Comparison of ENCODE assay signal across 9 mouse cellular contexts in the genomic region with DNA sequence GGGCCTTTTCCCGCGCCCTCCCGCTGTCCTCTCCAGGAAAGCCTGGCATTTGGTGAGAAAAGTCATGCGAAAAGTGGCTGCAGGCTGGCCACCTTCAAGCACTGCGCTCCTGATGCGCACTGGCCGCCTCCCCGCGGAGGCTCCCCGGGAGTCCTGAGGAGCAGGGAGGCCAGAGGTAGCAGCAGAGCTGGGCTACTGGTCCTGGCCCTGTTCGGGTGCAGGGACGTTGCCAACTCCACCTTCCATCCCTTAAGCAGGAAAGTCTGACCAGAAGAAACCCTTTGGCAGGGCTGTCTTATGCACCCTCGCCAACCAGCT. TPM values are rescaled to one million over a fixed set of nuclear protein-coding genes. Genes with fewer than 3 reads are reported as not detected.
DNase-seq lines count a peak whose midpoint lies in the region; ATAC-seq and TF ChIP-seq lines count a peak whose summit lies in the region.
"Had no signal": no experiment of that assay in that cellular context is flagged by ENCODE, and none has a peak within 500 bp of the region (broad histone marks: within the 10 kb centered on the region; RNA-seq: fewer than 3 reads in every experiment).

No protein-coding gene starts in this region.

- H3K27me3 ChIP-seq in heart, embryonic 14.5 days (ENCODE audit: control insufficient read depth, insufficient read depth, low read length), result peaks cover 36% of the 10 kb centered on the region
- peaks cover 20% of the 10 kb centered on the region for H3K27me3 ChIP-seq in embryonic facial prominence, embryonic 11.5 days (ENCODE audit: control insufficient read depth, insufficient read depth, low read length)
- H3K27me3 ChIP-seq in intestine, postnatal 0 days (replicated peaks; ENCODE audit: control insufficient read depth, insufficient read depth, low read length), result peaks cover 12% of the 10 kb centered on the region; the same call in 1 of the 2 replicates
- H3K27me3 ChIP-seq in neural tube, embryonic 15.5 days (replicated peaks), result peaks cover 17% of the 10 kb centered on the region

- H3K36me3 ChIP-seq in heart, embryonic 14.5 days (ENCODE audit: control insufficient read depth, insufficient read depth, low read length), result no peaks in the 10 kb centered on the region
- no peaks in the 10 kb centered on the region for H3K36me3 ChIP-seq in embryonic facial prominence, embryonic 11.5 days (replicated peaks; ENCODE audit: control insufficient read depth, insufficient read depth, low read depth, low read length)
- no peaks in the 10 kb centered on the region for H3K36me3 ChIP-seq in intestine, postnatal 0 days (ENCODE audit: control insufficient read depth, insufficient read depth)
- no peaks in the 10 kb centered on the region for H3K36me3 ChIP-seq in neural tube, embryonic 15.5 days

- H3K4me3 ChIP-seq in heart, embryonic 14.5 days (ENCODE audit: control insufficient read depth in 1 of 2, insufficient read depth in 1 of 2, low read depth in 1 of 2, low read length in 2 of 2), result peak overlapping the region; percentile 43 to 55
- H3K4me3 ChIP-seq in embryonic facial prominence, embryonic 11.5 days (ENCODE audit: low read depth, low read length), result peak overlapping the region; percentile 49
- peak overlapping the region; percentile 47 for H3K4me3 ChIP-seq in intestine, postnatal 0 days (ENCODE audit: low read depth, low read length)
- peak overlapping the region; percentile 63 for H3K4me3 ChIP-seq in neural tube, embryonic 15.5 days (replicated peaks)

- ATAC-seq in heart, embryonic 14.5 days (ENCODE audit: insufficient number of reproducible peaks, insufficient read depth, low FRiP score, low read depth), result no peak
- no peak for ATAC-seq in embryonic facial prominence, embryonic 11.5 days (replicated peaks; ENCODE audit: insufficient number of reproducible peaks, low FRiP score, low TSS enrichment, low read depth)
- no peak for ATAC-seq in intestine, postnatal 0 days
- peak; percentile 32 for ATAC-seq in neural tube, embryonic 15.5 days (ENCODE audit: low FRiP score)

- no peak overlapping the region for H3K27ac ChIP-seq in heart, embryonic 14.5 days (replicated peaks in 1 of 2; ENCODE audit: control insufficient read depth in 1 of 2, insufficient read depth in 1 of 2, low read depth in 2 of 2, low read length in 2 of 2)
- H3K27ac ChIP-seq in embryonic facial prominence, embryonic 11.5 days (replicated peaks; ENCODE audit: low read depth, low read length), result no peak overlapping the region
- no peak overlapping the region for H3K27ac ChIP-seq in intestine, postnatal 0 days (ENCODE audit: low read depth, low read length)
- no peak overlapping the region for H3K27ac ChIP-seq in neural tube, embryonic 15.5 days (replicated peaks)
- H3K27ac ChIP-seq: macrophage had no signal

- TF ChIP-seq CTCF in intestine, postnatal 0 days (IDR thresholded peaks at IDR 0.05; ENCODE audit: low read depth), result no peak

- no peaks in the 10 kb centered on the region for H3K9me3 ChIP-seq in heart, embryonic 14.5 days (ENCODE audit: control insufficient read depth, low read length)
- no peaks in the 10 kb centered on the region for H3K9me3 ChIP-seq in embryonic facial prominence, embryonic 11.5 days (replicated peaks; ENCODE audit: control insufficient read depth, low read length)
- no peaks in the 10 kb centered on the region for H3K9me3 ChIP-seq in intestine, postnatal 0 days (ENCODE audit: control insufficient read depth)
- H3K9me3 ChIP-seq in neural tube, embryonic 15.5 days (replicated peaks), result no peaks in the 10 kb centered on the region

- intact Hi-C loops in heart, postnatal 25 days (cut with DNase I), result no loop called here

- 4% methylated on average over 13 of the region's 13 CpGs for WGBS in heart, embryonic 14.5 days
- 5% methylated on average over 13 of the region's 13 CpGs for whole genome bisulfite sequencing in embryonic facial prominence, embryonic 11.5 days
- 11% methylated on average over 13 of the region's 13 CpGs for WGBS in intestine, postnatal 0 days
- WGBS in neural tube, embryonic 15.5 days, result 5% methylated on average over 13 of the region's 13 CpGs

- no peak for DNase-seq in heart, postnatal 25 days (ENCODE audit: low spot score)
- DNase-seq in ZHBTc4 (ENCODE audit: low read depth, low spot score), result peak; percentile 39
- peak; percentile 15 for DNase-seq in embryonic facial prominence, embryonic 11.5 days (ENCODE audit: low spot score)
- DNase-seq in natural killer cell, adult 2 months (ENCODE audit: low spot score in 2 of 2), result no peak
- no peak for DNase-seq in gastrocnemius, postnatal 4 days (ENCODE audit: low spot score in 2 of 2)

- H3K4me1 ChIP-seq in heart, embryonic 14.5 days (ENCODE audit: control insufficient read depth in 2 of 2, insufficient read depth in 2 of 2, low read length in 2 of 2), result peaks cover 2 to 4% of the 10 kb centered on the region in 2 experiments; a peak in 2 of 4 replicates
- no peaks in the 10 kb centered on the region; the same call in 1 of the 2 replicates for H3K4me1 ChIP-seq in embryonic facial prominence, embryonic 11.5 days (ENCODE audit: control insufficient read depth, insufficient read depth, low read length)
- no peaks in the 10 kb centered on the region for H3K4me1 ChIP-seq in intestine, postnatal 0 days (replicated peaks; ENCODE audit: control insufficient read depth, insufficient read depth, low read length)
- H3K4me1 ChIP-seq in neural tube, embryonic 15.5 days, result peaks cover 27% of the 10 kb centered on the region

- H3K9ac ChIP-seq in heart, embryonic 14.5 days (ENCODE audit: low read length), result no peak overlapping the region
- no peak overlapping the region; the same call in 1 of the 2 replicates for H3K9ac ChIP-seq in embryonic facial prominence, embryonic 11.5 days (replicated peaks; ENCODE audit: low read length)
- H3K9ac ChIP-seq in intestine, postnatal 0 days (ENCODE audit: low read depth, low read length), result peak overlapping the region; percentile 40; the same call in 1 of the 2 replicates
- H3K9ac ChIP-seq in neural tube, embryonic 15.5 days (replicated peaks), result peak overlapping the region; percentile 69

- H3K4me2 ChIP-seq in heart, embryonic 14.5 days (ENCODE audit: low read length), result peak overlapping the region; percentile 90
- H3K4me2 ChIP-seq in embryonic facial prominence, embryonic 11.5 days (ENCODE audit: low read depth, low read length), result peak overlapping the region; percentile 96
- peak overlapping the region; percentile 93 for H3K4me2 ChIP-seq in intestine, postnatal 0 days (replicated peaks; ENCODE audit: low read depth)
- H3K4me2 ChIP-seq in neural tube, embryonic 15.5 days, result peak overlapping the region; percentile 93

RNA-seq across cellular contexts. Expression of a gene that starts 0.7 kb away (rescaled TPM):
- 0.20 and 0.30 TPM in 2 replicates for polyA plus RNA-seq in heart, embryonic 14.5 days (2014; fragmentation: Nextera tagmentation; extraction: Ambion mirVana)
- total RNA-seq in heart, postnatal 25 days (2021), result under 1 TPM; 0.06 to 0.10 TPM
- 0.38 and 0.39 TPM in 2 replicates for polyA plus RNA-seq in embryonic facial prominence, embryonic 11.5 days (2014; fragmentation: Nextera tagmentation; extraction: Ambion mirVana)
- polyA plus RNA-seq in intestine, postnatal 0 days (2015; fragmentation: Nextera tagmentation; extraction: Ambion mirVana), result 0.65 and 0.69 TPM in 2 replicates
- polyA plus RNA-seq in neural tube, embryonic 15.5 days (2015; fragmentation: Nextera tagmentation; extraction: Ambion mirVana), result 4.4 and 4.6 TPM in 2 replicates
- total RNA-seq in gastrocnemius, postnatal 4 days (2021), result under 1 TPM; 0.10 to 0.12 TPM
- polyA plus RNA-seq: macrophage had no signal

RNA-seq across cellular contexts. Expression of a gene that starts 53.4 kb away (rescaled TPM):
- polyA plus RNA-seq in heart, embryonic 14.5 days (2014; fragmentation: Nextera tagmentation; extraction: Ambion mirVana), result 39.3 and 40.0 TPM in 2 replicates
- total RNA-seq in heart, postnatal 25 days (2021), result 10 to 100 TPM; 32.1 to 35.8 TPM
- 17.3 and 18.7 TPM in 2 replicates for polyA plus RNA-seq in embryonic facial prominence, embryonic 11.5 days (2014; fragmentation: Nextera tagmentation; extraction: Ambion mirVana)
- 16.8 and 17.9 TPM in 2 replicates for polyA plus RNA-seq in intestine, postnatal 0 days (2015; fragmentation: Nextera tagmentation; extraction: Ambion mirVana)
- 36.0 and 38.3 TPM in 2 replicates for polyA plus RNA-seq in neural tube, embryonic 15.5 days (2015; fragmentation: Nextera tagmentation; extraction: Ambion mirVana)
- 10 to 100 TPM; 38.8 to 40.7 TPM for total RNA-seq in gastrocnemius, postnatal 4 days (2021)

Comparison
In these comparisons a context has a peak if more than half of its experiments do, and no peak if none do; other contexts are left out.
1. H3K9ac ChIP-seq: peak in intestine, postnatal 0 days (single experiment) and neural tube, embryonic 15.5 days (single experiment); none in heart, embryonic 14.5 days (single experiment) and embryonic facial prominence, embryonic 11.5 days (single experiment).
2. DNase-seq: peak in ZHBTc4 (single experiment) and embryonic facial prominence, embryonic 11.5 days (single experiment); none in heart, postnatal 25 days (single experiment), natural killer cell, adult 2 months (0 of 2) and gastrocnemius, postnatal 4 days (0 of 2).
3. Peak in every context shown above with its lines, with median percentiles within 50 percentile points of each other: H3K4me2 ChIP-seq and H3K4me3 ChIP-seq.